Mouse (Mus musculus) heart, embryonic 15.5 days (tissue): ENCODE measurements around the gene 4921539E11Rik. TPM values are rescaled to one million over a fixed set of nuclear protein-coding genes. Genes with fewer than 3 reads are reported as not detected.
A peak's percentile ranks its signal among the peaks of the same experiment; 100 is the strongest.

Experiments
- ATAC-seq: fragments of 200-750 bp; cut with Nextera tagmentation; replicated peaks from 2 replicates; pipeline ENCODE4 v1.8.0; 2017; ENCODE audit warnings: low read depth, moderate TSS enrichment; ENCODE audit not compliant: insufficient number of reproducible peaks, insufficient read depth, low FRiP score
- H3K27ac ChIP-seq: fragments of 300-500 bp; sonication (generic); 2 replicates; pipeline ENCODE4 v1.5.1; 2015; ENCODE audit warnings: mild to moderate bottlenecking, inconsistent platforms
- H3K27me3 ChIP-seq: fragments of 300-500 bp; sonication (generic); 2 replicates; pipeline ENCODE4 v1.6.1; 2015; ENCODE audit warnings: inconsistent platforms
- H3K36me3 ChIP-seq: fragments of 300-500 bp; sonication (generic); 2 replicates; pipeline ENCODE4 v1.6.1; 2015; ENCODE audit warnings: mild to moderate bottlenecking, inconsistent platforms
- H3K4me1 ChIP-seq: fragments of 300-500 bp; sonication (generic); replicated peaks from 2 replicates; pipeline ENCODE4 v1.6.1; 2015; ENCODE audit warnings: inconsistent platforms
- H3K4me2 ChIP-seq: fragments of 300-500 bp; sonication (generic); 2 replicates; pipeline ENCODE4 v1.6.1; 2015; ENCODE audit warnings: inconsistent platforms, mild to moderate bottlenecking, moderate library complexity
- H3K4me3 ChIP-seq: fragments of 300-500 bp; sonication (generic); 2 replicates; pipeline ENCODE4 v1.5.1; 2015; ENCODE audit warnings: mild to moderate bottlenecking, inconsistent platforms
- H3K9ac ChIP-seq: fragments of 300-500 bp; sonication (generic); 2 replicates; pipeline ENCODE4 v1.6.1; 2015; ENCODE audit warnings: mild to moderate bottlenecking, inconsistent platforms
- H3K9me3 ChIP-seq: fragments of 300-500 bp; sonication (generic); replicated peaks from 2 replicates; pipeline ENCODE4 v1.6.1; 2016; ENCODE audit warnings: inconsistent platforms
- whole genome bisulfite sequencing: fragments of 180-500 bp; shearing (Covaris S2); methylation state at CpG from one replicate; pipeline ENCODE4 v1.1.7; 2015; ENCODE audit warnings: mixed read lengths; 5-methylcytosine and 5-hydroxymethylcytosine counted together
- polyA plus RNA-seq: library from polyadenylated mRNA; unstranded; fragments of >200 nt; fragmentation: Nextera tagmentation; extraction: Ambion mirVana; gene quantifications from 2 replicates; pipeline ENCODE4 v1.2.1, GENCODE M21; 2015

Gene 4921539E11Rik
- not detected in 2 replicates for polyA plus RNA-seq

GRCm38 (mm10) chr4:103290763-103291162 is at the start of gene 4921539E11Rik:
Gene 4921539E11Rik, minus strand, starts transcription at chr4:103290863.
- Histone ChIP-seq H3K4me1 (no peaks in the 10 kb centered on the region), H3K9ac (no peak within 1 kb of the TSS), H3K27me3 (no peaks in the 10 kb centered on the region), H3K4me3 (no peak within 1 kb of the TSS), H3K4me2 (no peak within 1 kb of the TSS), H3K9me3 (no peaks in the 10 kb centered on the region), H3K36me3 (no peaks in the 10 kb centered on the region), H3K27ac (no peak within 1 kb of the TSS)
- no peak for ATAC-seq
- WGBS = 65% methylated on average over 2 of the region's 2 CpGs

GRCm38 (mm10) chr4:103335134-103335533 is 44.5 kb upstream of the 4921539E11Rik start:
- Histone ChIP-seq H3K27me3 (no peaks in the 10 kb centered on the region), H3K4me2 (no peak overlapping the region), H3K4me1 (no peaks in the 10 kb centered on the region), H3K36me3 (peaks cover 12% of the 10 kb centered on the region), H3K9me3 (no peaks in the 10 kb centered on the region), H3K9ac (no peak overlapping the region), H3K4me3 (no peak overlapping the region), H3K27ac (no peak overlapping the region)
- 80% methylated on average over 5 of the region's 5 CpGs for WGBS
- ATAC-seq = no peak

GRCm38 (mm10) chr4:103329348-103329747 is 38.7 kb upstream of the 4921539E11Rik start:
- peaks cover 12% of the 10 kb centered on the region for H3K36me3 ChIP-seq
- H3K4me3 ChIP-seq = no peak overlapping the region
- H3K9ac ChIP-seq = no peak overlapping the region
- ATAC-seq = 0 out of 2 replicates have a peak, but pooled peaks have one; percentile 31
- H3K4me2 ChIP-seq = no peak overlapping the region
- H3K27ac ChIP-seq = no peak overlapping the region
- 46% methylated on average over 6 of the region's 6 CpGs for WGBS
- H3K27me3 ChIP-seq = no peaks in the 10 kb centered on the region
- no peaks in the 10 kb centered on the region for H3K9me3 ChIP-seq
- H3K4me1 ChIP-seq = peaks cover 7% of the 10 kb centered on the region

- no peak overlapping the region for H3K27ac ChIP-seq
- peaks cover 2% of the 10 kb centered on the region; the same call in 1 of the 2 replicates for H3K36me3 ChIP-seq
- H3K9ac ChIP-seq = no peak overlapping the region
- ATAC-seq = no peak
- H3K4me2 ChIP-seq = no peak overlapping the region
- peaks cover 7% of the 10 kb centered on the region for H3K4me1 ChIP-seq
- H3K27me3 ChIP-seq = no peaks in the 10 kb centered on the region
- 47% methylated on average over 3 of the region's 3 CpGs for WGBS
- H3K4me3 ChIP-seq = no peak overlapping the region
- no peaks in the 10 kb centered on the region for H3K9me3 ChIP-seq
Observed at GRCm38 (mm10) chr4:103326994-103327393, 36.3 kb upstream of the 4921539E11Rik start.

- Histone ChIP-seq H3K9ac (no peak overlapping the region), H3K4me2 (no peak overlapping the region), H3K27ac (no peak overlapping the region), H3K4me3 (no peak overlapping the region), H3K9me3 (no peaks in the 10 kb centered on the region), H3K4me1 (peaks cover 7% of the 10 kb centered on the region), H3K27me3 (no peaks in the 10 kb centered on the region), H3K36me3 (0 out of 2 replicates have a peak, but pooled peaks cover 4% of the 10 kb centered on the region)
- WGBS = 57% methylated on average over 17 of the region's 17 CpGs
- ATAC-seq = no peak
Observed at GRCm38 (mm10) chr4:103324688-103325451, 34.2 kb upstream of the 4921539E11Rik start.

GRCm38 (mm10) chr4:103321461-103321860 is 30.8 kb upstream of the 4921539E11Rik start:
- Histone ChIP-seq H3K36me3 (0 out of 2 replicates have a peak, but pooled peaks cover 4% of the 10 kb centered on the region), H3K4me3 (no peak overlapping the region), H3K4me1 (no peaks in the 10 kb centered on the region), H3K27ac (no peak overlapping the region), H3K27me3 (no peaks in the 10 kb centered on the region), H3K9ac (no peak overlapping the region), H3K4me2 (no peak overlapping the region), H3K9me3 (no peaks in the 10 kb centered on the region)
- 63% methylated on average over 6 of the region's 6 CpGs for WGBS
- ATAC-seq = no peak

GRCm38 (mm10) chr4:103315861-103316260 is 25.2 kb upstream of the 4921539E11Rik start:
- ATAC-seq = no peak
- Histone ChIP-seq H3K9ac (no peak overlapping the region), H3K9me3 (no peaks in the 10 kb centered on the region), H3K27me3 (no peaks in the 10 kb centered on the region), H3K4me3 (no peak overlapping the region), H3K27ac (no peak overlapping the region), H3K4me2 (no peak overlapping the region), H3K4me1 (peaks cover 11% of the 10 kb centered on the region), H3K36me3 (0 out of 2 replicates have a peak, but pooled peaks cover 4% of the 10 kb centered on the region)
- WGBS = 79% methylated on average over 4 of the region's 4 CpGs

GRCm38 (mm10) chr4:103314526-103314910 is 23.9 kb upstream of the 4921539E11Rik start:
- H3K9me3 ChIP-seq = no peaks in the 10 kb centered on the region
- no peak for ATAC-seq
- no peaks in the 10 kb centered on the region for H3K36me3 ChIP-seq
- WGBS = 53% methylated on average over 3 of the region's 3 CpGs
- peak overlapping the region; percentile 73 for H3K4me2 ChIP-seq
- H3K9ac ChIP-seq = 0 out of 2 replicates have a peak overlapping the region, but pooled peaks have one; percentile 87
- H3K4me1 ChIP-seq = peaks cover 11% of the 10 kb centered on the region
- H3K27me3 ChIP-seq = no peaks in the 10 kb centered on the region
- H3K4me3 ChIP-seq = peak overlapping the region; percentile 84
- H3K27ac ChIP-seq = peak overlapping the region; percentile 99

GRCm38 (mm10) chr4:103313587-103314525 is 23.2 kb upstream of the 4921539E11Rik start, which contains the start of gene Oma1:
Gene Oma1, plus strand, starts transcription at chr4:103313812.
- Histone ChIP-seq H3K9me3 (no peaks in the 10 kb centered on the region), H3K4me2 (peak within 1 kb of the TSS; percentile 73), H3K4me1 (peaks cover 11% of the 10 kb centered on the region), H3K36me3 (no peaks in the 10 kb centered on the region), H3K4me3 (peak within 1 kb of the TSS; percentile 84), H3K27me3 (no peaks in the 10 kb centered on the region), H3K9ac (peak within 1 kb of the TSS; percentile 87), H3K27ac (peak within 1 kb of the TSS; percentile 99)
- WGBS = under 1% methylated on average over 61 of the region's 61 CpGs
- ATAC-seq = peak; percentile 99

- WGBS = 78% methylated on average over 1 of the region's 1 CpGs
- H3K36me3 ChIP-seq = no peaks in the 10 kb centered on the region
- H3K4me2 ChIP-seq = no peak overlapping the region
- H3K27ac ChIP-seq = no peak overlapping the region
- H3K27me3 ChIP-seq = no peaks in the 10 kb centered on the region
- no peaks in the 10 kb centered on the region for H3K4me1 ChIP-seq
- H3K9ac ChIP-seq = no peak overlapping the region
- no peak for ATAC-seq
- no peak overlapping the region for H3K4me3 ChIP-seq
- H3K9me3 ChIP-seq = no peaks in the 10 kb centered on the region
Observed at GRCm38 (mm10) chr4:103303851-103304250, 13.2 kb upstream of the 4921539E11Rik start.

- 59% methylated on average over 10 of the region's 10 CpGs for WGBS
- Histone ChIP-seq H3K4me3 (no peak overlapping the region), H3K27me3 (no peaks in the 10 kb centered on the region), H3K9ac (no peak overlapping the region), H3K36me3 (no peaks in the 10 kb centered on the region), H3K27ac (no peak overlapping the region), H3K4me1 (no peaks in the 10 kb centered on the region), H3K4me2 (no peak overlapping the region), H3K9me3 (no peaks in the 10 kb centered on the region)
- ATAC-seq = no peak
Observed at GRCm38 (mm10) chr4:103299342-103299741, 8.7 kb upstream of the 4921539E11Rik start.
